Mouse (Mus musculus) embryonic fibroblast, embryonic 13.5 days (primary cell): Measurements from ENCODE around the gene Atp6v1g1. TPM values are rescaled to one million over a fixed set of nuclear protein-coding genes. Genes with fewer than 3 reads are reported as not detected.
A peak's percentile ranks its signal among the peaks of the same experiment; 100 is the strongest.

Experiments used
- H3K27ac ChIP-seq: 2 replicates; pipeline ENCODE4 v1.5.1; 2012; ENCODE audit warnings: low read length, control low read depth, inconsistent platforms; ENCODE audit not compliant: insufficient read depth
- H3K4me1 ChIP-seq: 2 replicates; pipeline ENCODE4 v1.6.1; 2011; ENCODE audit warnings: low read length; ENCODE audit not compliant: control insufficient read depth, insufficient read depth
- H3K4me3 ChIP-seq: 2 replicates; pipeline ENCODE4 v1.5.1; 2011; ENCODE audit warnings: mild to moderate bottlenecking, control low read depth, low read length; ENCODE audit not compliant: insufficient read depth
- CTCF ChIP-seq: IDR thresholded peaks from 2 replicates; pipeline ENCODE4 v1.5.1; 2011; ENCODE audit warnings: mild to moderate bottlenecking, control low read depth, low read length, moderate library complexity, borderline replicate concordance; ENCODE audit not compliant: insufficient read depth
- POLR2A ChIP-seq: IDR thresholded peaks from 2 replicates; pipeline ENCODE4 v1.6.1; 2011; ENCODE audit warnings: low read depth, mild to moderate bottlenecking, control low read depth, low read length, moderate library complexity
- polyA plus RNA-seq: library from polyadenylated mRNA; stranded (reverse); fragments of >200 nt; gene quantifications from 2 replicates; pipeline ENCODE4 v1.2.4, GENCODE M21; 2011; ENCODE audit warnings: low read depth; ENCODE audit not compliant: missing spikeins, insufficient read length

Atp6v1g1 gene
- polyA plus RNA-seq, 1 experiment = 213 TPM

GRCm38 (mm10) chr4:63556665-63557064 lies 12.1 kb downstream of the Atp6v1g1 start:
- Histone ChIP-seq H3K4me3 (no peak overlapping the region), H3K4me1 (0 out of 2 replicates have a peak, but pooled peaks cover 6% of the 10 kb centered on the region), H3K27ac (no peak overlapping the region)
- TF ChIP-seq POLR2A (no peak), CTCF (no peak)

- TF ChIP-seq CTCF (no peak), POLR2A (0 out of 2 replicates have a peak, but pooled peaks have one; percentile 24)
- 0 out of 2 replicates have a peak, but pooled peaks cover 6% of the 10 kb centered on the region for H3K4me1 ChIP-seq
- 0 out of 2 replicates have a peak overlapping the region, but pooled peaks have one; percentile 60 for H3K4me3 ChIP-seq
- H3K27ac ChIP-seq = 0 out of 2 replicates have a peak overlapping the region, but pooled peaks have one; percentile 27
These were observed 12.8 kb downstream of the Atp6v1g1 start for GRCm38 (mm10) chr4:63557124-63558059.

- Histone ChIP-seq H3K4me3 (peak within 1 kb of the TSS; percentile 60), H3K27ac (peak within 1 kb of the TSS; percentile 27), H3K4me1 (0 out of 2 replicates have a peak, but pooled peaks cover 6% of the 10 kb centered on the region)
- TF ChIP-seq POLR2A = peak; percentile 67
- TF ChIP-seq CTCF = no peak
These were observed 14.0 kb downstream of the Atp6v1g1 start, which contains the start of gene Tmem268 for GRCm38 (mm10) chr4:63558407-63559081. Gene Tmem268 (plus strand): TSS chr4:63558781.

GRCm38 (mm10) chr4:63559127-63559697 lies 14.6 kb downstream of the Atp6v1g1 start:
- Histone ChIP-seq H3K4me1 (0 out of 2 replicates have a peak, but pooled peaks cover 6% of the 10 kb centered on the region), H3K4me3 (peak overlapping the region; percentile 60), H3K27ac (0 out of 2 replicates have a peak overlapping the region, but pooled peaks have one; percentile 2)
- TF ChIP-seq CTCF (no peak), POLR2A (no peak)

- 0 out of 2 replicates have a peak overlapping the region, but pooled peaks have one; percentile 3 for H3K27ac ChIP-seq
- H3K4me1 ChIP-seq = 0 out of 2 replicates have a peak, but pooled peaks cover 6% of the 10 kb centered on the region
- H3K4me3 ChIP-seq = no peak overlapping the region
- TF ChIP-seq CTCF (no peak; the same call in 1 of the 2 replicates), POLR2A (no peak)
These were observed 15.5 kb downstream of the Atp6v1g1 start for GRCm38 (mm10) chr4:63560079-63560478.

GRCm38 (mm10) chr4:63561861-63562675 lies 17.5 kb downstream of the Atp6v1g1 start:
- H3K4me1 ChIP-seq = 0 out of 2 replicates have a peak, but pooled peaks cover 6% of the 10 kb centered on the region
- no peak overlapping the region for H3K4me3 ChIP-seq
- no peak overlapping the region for H3K27ac ChIP-seq
- TF ChIP-seq CTCF = no peak
- TF ChIP-seq POLR2A = no peak

GRCm38 (mm10) chr4:63562742-63563141 lies 18.2 kb downstream of the Atp6v1g1 start:
- no peak overlapping the region for H3K4me3 ChIP-seq
- H3K4me1 ChIP-seq = 0 out of 2 replicates have a peak, but pooled peaks cover 2% of the 10 kb centered on the region
- no peak overlapping the region for H3K27ac ChIP-seq
- TF ChIP-seq POLR2A (no peak), CTCF (no peak)

- TF ChIP-seq CTCF (no peak), POLR2A (no peak)
These were observed 23.3 kb downstream of the Atp6v1g1 start for GRCm38 (mm10) chr4:63567712-63568390.

GRCm38 (mm10) chr4:63569322-63569721 lies 24.8 kb downstream of the Atp6v1g1 start:
- H3K4me1 ChIP-seq = no peaks in the 10 kb centered on the region
- no peak overlapping the region for H3K4me3 ChIP-seq
- TF ChIP-seq POLR2A (no peak), CTCF (no peak)
- H3K27ac ChIP-seq = no peak overlapping the region

More at GRCm38 (mm10) chr4:63567712-63568390, 23.3 kb downstream of the Atp6v1g1 start:
- Histone ChIP-seq H3K4me1 (no peaks in the 10 kb centered on the region), H3K4me3 (no peak overlapping the region), H3K27ac (no peak overlapping the region)
